Mouse (Mus musculus): ENCODE results near the gene Mrps18b.

The Mrps18b gene

DNA sequence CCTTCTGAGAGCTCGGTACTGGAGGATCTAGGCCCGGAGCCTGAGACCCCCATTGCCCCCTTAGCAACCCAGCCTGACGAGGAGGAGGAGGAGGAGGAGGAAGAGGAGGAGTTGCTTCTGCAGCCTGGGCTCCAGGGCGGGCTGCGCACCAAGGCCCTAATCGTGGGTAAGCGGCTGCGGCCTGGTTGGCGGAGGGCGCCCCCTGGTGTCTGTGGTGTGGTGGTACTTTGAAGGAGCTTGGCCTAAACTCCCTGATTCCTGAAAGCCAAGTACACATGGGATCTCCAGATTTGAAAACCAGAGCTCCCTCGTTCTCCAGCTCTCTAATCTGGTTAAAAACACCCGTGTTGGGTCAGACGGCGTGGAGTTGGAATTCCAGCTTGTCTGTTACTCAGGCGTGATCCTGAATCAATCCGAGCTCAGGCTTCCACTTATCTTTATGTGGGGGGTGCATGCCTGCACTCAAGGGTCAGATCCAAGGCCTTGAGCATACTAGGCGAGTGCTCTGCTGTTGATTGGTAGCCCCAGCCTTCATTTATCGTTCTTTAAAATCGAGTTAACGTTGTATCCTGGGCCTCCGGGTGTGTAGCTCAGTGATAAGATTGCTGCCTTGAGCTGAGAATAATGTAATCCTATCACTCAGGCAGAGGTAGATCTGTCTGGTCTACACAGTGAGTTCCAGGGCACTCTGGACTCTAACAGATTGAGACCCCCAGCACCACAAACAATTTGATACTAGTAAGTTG lies 42.2 kb downstream of the Mrps18b start:
- DNase-seq: peak; percentile 69 to 75

DNA sequence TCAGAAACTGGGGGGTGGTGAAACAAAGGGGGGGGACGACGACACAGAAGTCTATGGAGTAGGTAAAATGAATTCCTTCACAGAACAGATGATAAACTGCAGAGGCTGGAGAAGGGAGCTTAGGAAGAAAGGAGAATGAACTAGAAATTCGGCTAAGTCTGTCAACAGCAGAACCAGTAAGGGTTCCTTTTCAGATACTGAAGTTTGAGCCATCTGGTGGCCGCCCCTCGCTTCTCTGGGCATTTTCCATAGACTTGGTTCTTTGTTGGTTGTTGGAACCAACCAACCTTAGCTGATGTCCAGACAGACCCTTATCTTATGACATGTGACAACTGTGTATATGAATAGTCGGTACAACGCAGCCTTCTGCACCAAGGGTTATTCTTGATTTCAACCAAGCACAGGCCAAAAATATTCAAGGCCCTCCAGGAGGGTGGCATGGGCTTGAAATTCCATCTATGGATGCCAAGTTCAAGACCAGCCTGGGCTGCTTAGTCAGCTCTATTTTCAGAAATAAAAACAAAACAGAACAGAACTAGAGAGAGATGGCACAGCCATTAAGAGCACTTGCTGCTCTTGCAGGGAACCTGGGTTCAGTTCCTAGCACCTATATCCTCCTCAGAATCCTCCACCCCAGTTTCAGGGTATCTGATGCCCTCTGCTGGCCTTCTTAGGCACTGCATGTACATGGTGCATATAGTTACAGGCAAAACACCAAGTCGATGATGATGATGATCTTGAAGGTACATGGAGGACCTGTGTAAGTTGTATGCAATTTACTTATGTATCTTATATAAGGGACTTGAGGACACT lies 45.1 kb downstream of the Mrps18b start:
- DNase-seq: no peak

GRCm38 (mm10) chr17:35870151-35870883 lies 45.9 kb downstream of the Mrps18b start:
- peak; percentile 84 to 91 for DNase-seq

- peak in 1 of 2 experiments; percentile 52 for DNase-seq
These were observed 46.7 kb downstream of the Mrps18b start for GRCm38 (mm10) chr17:35869346-35870067.

- no peak for DNase-seq
These were observed 47.2 kb downstream of the Mrps18b start for GRCm38 (mm10) chr17:35868961-35869345.

DNA sequence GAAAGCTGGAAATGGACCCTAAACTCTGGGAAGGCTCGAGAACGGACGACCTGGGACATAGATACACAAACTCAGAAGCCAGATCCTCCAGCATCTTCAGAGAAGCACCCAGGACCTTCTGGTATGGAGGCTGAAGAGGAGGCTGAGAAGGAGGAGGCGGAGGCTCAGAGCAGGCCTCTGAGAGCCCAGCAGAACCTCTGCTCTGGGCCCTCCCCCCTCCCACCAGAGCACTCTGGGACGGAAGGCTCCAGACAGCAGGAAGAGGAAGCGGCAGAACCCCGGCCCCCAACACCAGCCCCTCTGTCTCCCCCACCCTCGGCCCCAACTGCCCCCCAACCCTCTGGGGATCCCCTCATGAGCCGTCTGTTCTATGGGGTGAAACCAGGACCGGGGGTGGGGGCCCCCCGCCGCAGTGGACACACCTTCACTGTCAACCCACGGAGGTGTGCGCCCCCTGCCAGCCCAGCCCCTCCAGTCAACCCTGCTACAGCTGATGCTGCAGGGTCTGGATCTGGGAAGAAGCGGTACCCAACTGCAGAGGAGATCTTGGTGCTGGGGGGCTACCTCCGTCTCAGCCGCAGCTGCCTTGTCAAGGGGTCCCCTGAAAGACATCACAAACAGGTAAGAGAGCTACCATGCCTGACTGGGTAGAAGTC lies 47.9 kb downstream of the Mrps18b start:
- peak; percentile 58 to 64 for DNase-seq

- DNase-seq: peak in 1 of 2 experiments; percentile 58
These were observed 49.0 kb downstream of the Mrps18b start for GRCm38 (mm10) chr17:35866911-35867890.

- peak in 1 of 2 experiments; percentile 56 for DNase-seq
These were observed 49.8 kb downstream of the Mrps18b start for GRCm38 (mm10) chr17:35866281-35866831.

- DNase-seq: no peak
These were observed 50.5 kb downstream of the Mrps18b start, which contains the start of gene Ppp1r18 for GRCm38 (mm10) chr17:35865481-35866280. Ppp1r18 (plus strand) TSS chr17:35865593.

DNA sequence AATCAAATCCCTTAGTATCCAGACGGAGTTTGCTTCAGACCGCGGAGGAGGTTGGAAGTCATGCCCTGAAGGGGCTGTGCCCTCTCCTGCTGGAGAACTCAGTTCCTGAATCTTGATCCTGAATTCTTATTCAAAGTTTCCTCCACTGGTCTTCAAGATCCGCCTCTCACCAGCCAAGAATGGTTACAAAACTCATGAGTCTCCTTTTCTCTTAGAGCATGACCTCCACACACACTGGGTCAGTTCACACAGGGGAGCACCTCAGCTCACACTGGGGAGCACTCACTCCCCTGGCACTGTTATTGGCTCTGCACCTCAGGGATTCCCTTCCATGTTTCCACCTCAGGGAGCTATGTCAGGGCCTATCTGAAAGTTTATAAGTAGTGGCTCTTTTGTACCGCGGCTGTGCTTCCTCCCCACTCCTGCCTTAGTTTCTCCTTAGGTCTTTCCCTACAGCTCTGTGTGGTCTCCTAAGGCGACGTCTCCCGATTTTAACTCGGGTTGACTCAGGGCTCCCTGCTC lies 51.3 kb downstream of the Mrps18b start:
- no peak for DNase-seq

DNA sequence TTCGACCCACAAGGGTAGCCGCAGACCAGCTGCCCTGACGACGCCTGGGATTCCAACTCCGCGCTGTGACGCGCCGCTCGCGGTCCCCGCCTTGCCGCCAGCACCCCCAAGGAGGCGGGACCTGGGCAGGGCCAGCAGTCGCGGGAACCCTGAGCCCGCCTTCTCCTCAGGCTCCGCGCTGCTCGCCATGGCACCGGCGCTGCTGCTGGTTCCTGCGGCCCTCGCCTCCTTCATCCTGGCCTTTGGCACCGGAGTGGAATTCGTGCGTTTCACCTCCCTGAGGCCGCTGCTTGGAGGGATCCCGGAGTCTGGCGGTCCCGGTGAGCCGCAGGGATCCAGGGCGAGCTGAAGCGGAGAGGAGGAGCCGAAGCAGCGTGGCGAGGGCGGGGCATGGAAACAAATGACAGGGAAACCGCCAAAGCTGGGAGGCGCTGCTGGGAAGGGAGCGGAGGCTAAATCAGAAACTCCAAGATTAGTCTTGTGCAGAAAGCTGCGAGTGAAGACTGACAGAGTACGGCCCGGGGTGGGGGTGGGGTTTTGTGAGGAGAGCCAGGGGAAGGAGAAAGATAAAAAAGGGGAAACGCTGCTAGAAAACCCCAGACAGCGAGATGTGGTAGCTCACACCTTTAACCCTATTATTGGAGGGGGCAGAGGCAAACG lies 54.9 kb downstream of the Mrps18b start, which contains the start of gene Nrm:
Gene Nrm (plus strand): TSS at position 121 of the 660 bp plus-strand sequence.
- peak; percentile 77 for DNase-seq

- DNase-seq: no peak
These were observed 55.4 kb downstream of the Mrps18b start for GRCm38 (mm10) chr17:35860831-35861197.
